Mouse (Mus musculus) layer of hippocampus, postnatal 14 days (tissue): ENCODE results near the gene Prkca. TPM values are rescaled to one million over a fixed set of nuclear protein-coding genes. Genes with fewer than 3 reads are reported as not detected.
"Not testable (repeated sequence)": the region's sequence is repeated elsewhere in the genome, so short reads cannot be mapped to it uniquely, and the experiment has no call there.

ENCODE experiments used
- DNase-seq, 2 experiments: peaks; one replicate each; pipeline ENCODE4 v3.0.0; 2021 to 2022; ENCODE audit warnings: low spot score in 2 of 2, mixed read lengths in 1 of 2
- total RNA-seq, 2 experiments: library from RNA; stranded (reverse); gene quantifications; 2 replicates each; pipeline ENCODE4 v1.2.3; 2021

The Prkca gene
- total RNA-seq, 2 experiments from 2014 or later: 205 to 208 TPM

DNA sequence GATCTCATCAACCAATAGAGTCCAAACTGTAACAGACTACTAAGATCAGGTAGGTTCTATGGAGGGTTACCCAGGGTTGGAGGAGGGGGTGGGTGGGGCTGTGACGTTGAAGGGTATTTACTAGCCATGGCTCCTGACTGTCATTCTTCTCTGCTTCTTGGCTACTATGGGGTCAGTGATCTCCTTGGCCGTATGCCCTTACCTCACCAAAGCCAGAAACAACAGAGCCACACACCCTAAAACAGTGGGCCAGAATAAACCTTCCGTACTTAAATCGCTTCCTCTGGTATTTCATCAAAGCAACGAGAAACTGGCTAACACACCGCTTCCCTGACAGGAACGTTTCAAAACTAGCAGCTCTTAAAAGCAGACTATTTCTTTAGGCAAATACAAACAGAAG lies 221.2 kb downstream of the Prkca start:
- DNase-seq: no peak

DNA sequence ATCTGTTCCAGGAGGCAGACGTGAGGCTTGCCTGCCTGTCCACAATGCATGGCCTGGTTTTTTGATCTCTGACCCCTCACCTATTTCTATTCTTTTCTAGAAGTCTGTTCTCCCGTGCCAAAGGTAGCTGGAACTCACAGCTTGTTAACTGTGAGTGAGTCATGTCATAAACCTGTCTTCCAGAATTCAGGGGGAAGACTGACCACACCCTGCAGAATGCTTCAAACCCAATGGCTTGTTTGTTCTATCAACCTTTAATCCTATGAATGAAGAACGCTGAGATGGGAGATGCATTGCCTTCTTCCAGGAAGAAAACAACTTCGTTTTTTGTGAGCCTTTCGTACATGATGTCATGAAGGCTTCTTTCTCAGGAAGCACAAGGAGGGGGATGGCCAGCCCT lies 223.0 kb downstream of the Prkca start:
- no peak for DNase-seq

- DNase-seq: no peak
Observed at GRCm38 (mm10) chr11:108119785-108120184, 223.9 kb downstream of the Prkca start.

DNA sequence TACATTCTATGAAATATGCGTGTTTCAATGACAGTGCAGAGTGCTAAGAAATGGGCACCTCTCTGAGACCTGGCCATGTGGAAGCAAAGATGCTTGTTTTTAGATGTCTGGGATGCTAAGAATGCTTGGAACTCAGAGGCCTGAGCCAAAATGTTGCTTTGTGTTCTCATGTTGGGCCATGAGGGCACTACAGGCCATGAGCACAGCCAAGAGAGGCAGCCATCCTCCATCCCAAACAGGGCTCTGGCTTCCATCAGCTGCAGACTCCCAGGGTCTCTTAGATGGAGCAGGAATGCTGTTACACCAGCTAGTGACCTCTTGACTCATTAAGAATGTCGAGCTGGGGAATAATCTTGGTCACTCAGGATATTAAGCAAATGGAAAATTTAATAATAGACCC lies 224.9 kb downstream of the Prkca start:
- DNase-seq: no peak

- DNase-seq: no peak
Observed at GRCm38 (mm10) chr11:108118221-108118620, 225.5 kb downstream of the Prkca start.

GRCm38 (mm10) chr11:108117360-108118050 lies 226.2 kb downstream of the Prkca start:
- DNase-seq: no peak

DNA sequence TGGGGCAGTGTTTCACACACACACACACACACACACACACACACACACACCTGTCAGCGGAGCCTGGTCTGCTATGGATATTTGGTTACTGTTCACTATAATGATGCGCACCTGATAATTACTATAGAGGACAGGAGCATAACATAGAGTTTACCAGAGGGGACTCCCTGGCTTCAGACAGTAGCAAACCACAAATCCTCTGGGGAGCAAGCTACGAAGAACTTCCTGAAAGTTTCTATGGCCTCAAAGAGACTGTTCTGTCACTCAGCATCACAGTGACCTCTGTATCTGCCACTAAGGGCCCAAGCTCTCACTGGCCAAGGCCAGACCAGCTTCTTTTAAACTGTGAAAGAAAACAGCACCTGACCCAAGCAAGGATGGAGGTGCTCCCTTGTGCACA lies 229.6 kb downstream of the Prkca start:
- DNase-seq: no peak

- DNase-seq: no peak
Observed at GRCm38 (mm10) chr11:108112437-108112836, 231.3 kb downstream of the Prkca start.

- DNase-seq: no peak
Observed at GRCm38 (mm10) chr11:108104085-108104484, 239.6 kb downstream of the Prkca start.

GRCm38 (mm10) chr11:108101280-108101950 lies 242.3 kb downstream of the Prkca start:
- no peak for DNase-seq

DNA sequence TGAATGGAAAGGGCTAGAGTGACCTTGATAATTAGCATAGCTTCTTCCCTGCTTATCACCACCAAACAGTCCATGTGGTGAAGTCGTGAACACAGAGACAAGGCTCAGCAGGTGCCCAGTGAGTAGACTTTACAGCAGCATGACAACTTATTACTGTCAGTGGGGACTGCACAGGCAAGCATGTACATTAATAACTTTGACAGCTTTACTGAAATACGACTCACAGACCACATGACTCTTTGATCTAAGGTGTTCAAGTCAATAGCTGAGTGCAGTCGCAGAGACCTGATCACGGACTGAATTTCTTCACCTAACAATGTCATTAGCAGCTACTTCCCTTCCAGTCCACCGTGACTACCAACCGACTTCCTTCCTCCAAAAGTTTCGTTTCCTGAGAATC lies 245.4 kb downstream of the Prkca start:
- no peak for DNase-seq

GRCm38 (mm10) chr11:108094796-108095195 lies 248.9 kb downstream of the Prkca start:
- no peak for DNase-seq

DNA sequence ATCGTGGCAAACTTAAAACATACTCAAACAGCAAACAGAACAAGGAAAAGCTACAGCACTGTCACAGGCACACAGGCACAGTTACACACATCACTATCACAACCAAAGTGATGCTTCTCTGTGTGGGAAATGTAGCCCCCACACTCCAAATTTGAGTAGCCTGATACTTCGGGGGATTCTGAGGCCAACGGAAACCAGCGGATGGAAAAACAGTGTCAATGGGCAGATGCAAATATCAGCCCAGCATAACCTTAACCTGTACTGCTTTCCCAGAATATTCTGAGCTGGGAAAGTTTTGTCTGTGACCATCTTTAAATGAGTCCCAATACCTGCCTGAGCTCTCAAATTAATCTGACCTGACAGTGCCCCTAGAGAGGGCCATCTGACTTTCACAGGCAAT lies 250.5 kb downstream of the Prkca start:
- no peak for DNase-seq

DNA sequence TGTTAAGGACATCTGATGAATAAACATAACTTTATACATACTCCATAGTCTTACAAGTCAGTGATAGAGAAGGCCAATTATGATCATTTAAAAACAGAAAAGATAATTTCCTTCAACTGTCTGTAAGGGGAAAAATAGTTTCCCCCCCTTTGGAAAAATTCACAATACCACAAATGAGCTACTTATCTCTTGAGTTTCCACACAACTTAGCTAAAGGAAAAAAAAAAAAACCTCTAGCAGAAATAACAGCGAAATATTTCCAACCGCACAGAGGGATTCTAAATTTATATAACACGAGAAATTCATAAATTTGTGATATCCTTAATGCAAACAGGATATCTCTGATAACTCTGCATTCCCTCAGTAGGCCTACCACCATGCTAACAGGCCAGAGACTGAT lies 252.5 kb downstream of the Prkca start:
- no peak for DNase-seq

GRCm38 (mm10) chr11:108090706-108091105 lies 253.0 kb downstream of the Prkca start:
- DNase-seq: no peak

DNA sequence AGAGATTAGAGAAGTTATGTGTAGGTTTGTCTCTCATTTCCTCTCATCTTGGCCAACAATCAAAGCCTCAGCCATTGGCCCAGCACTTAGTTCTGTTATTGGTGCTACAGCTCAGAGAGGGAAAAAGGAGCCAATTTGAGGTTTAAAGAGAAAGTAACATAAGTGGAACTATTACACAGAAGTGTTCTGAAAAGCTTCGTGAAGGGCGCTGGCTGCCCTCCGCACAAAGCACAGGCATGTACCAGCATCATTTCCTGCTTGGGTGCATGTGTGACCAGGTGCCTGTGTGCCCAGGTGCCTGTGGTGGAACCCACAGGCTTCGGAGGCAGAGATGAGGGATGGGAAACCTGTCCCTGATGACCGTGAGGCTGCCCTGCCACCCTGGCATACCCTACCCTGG lies 255.7 kb downstream of the Prkca start:
- no peak for DNase-seq

- DNase-seq: not testable (repeated sequence)
Observed at GRCm38 (mm10) chr11:108087105-108087700, 256.5 kb downstream of the Prkca start.

DNA sequence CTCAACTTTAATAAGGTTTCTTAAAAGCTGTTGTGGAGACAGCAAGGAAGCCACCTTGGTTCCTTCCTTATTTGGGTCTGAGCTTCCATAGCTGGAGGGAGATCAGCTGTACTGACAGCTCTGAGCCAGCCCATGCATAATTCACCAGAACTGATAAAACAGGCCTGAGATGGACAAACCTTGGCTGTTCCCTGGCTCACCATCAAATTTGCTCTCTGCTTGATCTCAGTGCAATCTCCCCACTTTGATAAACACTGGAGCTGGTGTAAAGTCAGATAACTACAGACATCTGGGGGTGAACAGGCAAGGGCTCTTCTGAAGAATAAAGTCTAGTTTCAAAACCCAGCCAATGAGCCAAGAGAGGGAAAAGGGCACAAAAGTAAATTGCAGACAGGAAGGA lies 261.1 kb downstream of the Prkca start:
- no peak for DNase-seq

- DNase-seq: no peak
Observed at GRCm38 (mm10) chr11:108079946-108080650, 263.6 kb downstream of the Prkca start.

GRCm38 (mm10) chr11:108079454-108079853 lies 264.3 kb downstream of the Prkca start:
- no peak for DNase-seq

DNA sequence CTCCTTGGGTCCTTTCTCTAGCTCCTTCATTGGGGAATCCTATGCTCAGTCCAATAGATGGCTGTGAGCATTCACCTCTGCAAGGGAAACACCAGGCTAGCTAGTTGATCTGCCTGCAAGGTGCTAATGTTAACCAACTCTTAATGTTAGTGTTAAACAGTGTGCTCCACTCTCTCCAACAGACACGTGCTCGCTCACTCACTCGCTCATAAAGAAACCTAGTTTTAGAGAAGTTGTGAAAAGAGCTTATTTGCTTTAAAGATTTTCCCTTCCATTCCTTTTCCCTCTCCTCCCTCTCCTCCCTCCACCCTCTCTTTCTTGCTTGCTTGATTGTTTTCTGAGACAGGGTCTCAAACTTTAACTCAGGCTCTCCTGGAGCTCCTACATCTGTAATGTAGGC lies 266.2 kb downstream of the Prkca start:
- no peak for DNase-seq
